Mouse (Mus musculus): ENCODE results near the gene Wfdc21. TPM values are rescaled to one million over a fixed set of nuclear protein-coding genes. Genes with fewer than 3 reads are reported as not detected.

The Wfdc21 gene
- polyA plus RNA-seq, 1 experiment from 2014 or later = not detected

DNA sequence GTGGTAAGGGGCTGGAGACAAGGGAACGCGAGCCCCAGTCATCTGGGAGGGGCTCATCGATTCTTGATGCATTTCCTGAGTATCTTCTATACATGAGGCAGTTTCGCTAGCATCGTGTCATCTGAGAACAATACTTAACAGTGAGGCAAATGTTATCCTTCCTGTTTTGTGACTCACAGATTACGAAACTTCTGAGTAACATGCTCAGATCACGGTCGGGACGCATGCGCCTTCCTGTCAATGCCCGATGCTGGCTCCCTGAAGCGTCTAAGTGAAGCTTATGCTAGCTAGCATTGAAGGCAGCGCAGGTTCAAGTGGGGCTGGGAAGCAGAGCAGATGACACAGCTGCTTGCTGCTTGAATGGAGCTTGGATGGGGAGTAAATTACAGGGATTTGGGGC lies 42.5 kb downstream of the Wfdc21 start:
- WGBS = 77% methylated on average over 13 of the region's 13 CpGs
- Histone ChIP-seq H3K4me1 (replicated peaks) (no peaks in the 10 kb centered on the region), H3K36me3 (peaks cover 12% of the 10 kb centered on the region; the same call in 1 of the 2 replicates), H3K9ac (no peak overlapping the region), H3K27me3 (no peaks in the 10 kb centered on the region), H3K9me3 (no peaks in the 10 kb centered on the region), H3K27ac (replicated peaks) (no peak overlapping the region), H3K4me2 (no peak overlapping the region), H3K4me3 (no peak overlapping the region)
- no peak for ATAC-seq (ENCODE audit: low read depth)

DNA sequence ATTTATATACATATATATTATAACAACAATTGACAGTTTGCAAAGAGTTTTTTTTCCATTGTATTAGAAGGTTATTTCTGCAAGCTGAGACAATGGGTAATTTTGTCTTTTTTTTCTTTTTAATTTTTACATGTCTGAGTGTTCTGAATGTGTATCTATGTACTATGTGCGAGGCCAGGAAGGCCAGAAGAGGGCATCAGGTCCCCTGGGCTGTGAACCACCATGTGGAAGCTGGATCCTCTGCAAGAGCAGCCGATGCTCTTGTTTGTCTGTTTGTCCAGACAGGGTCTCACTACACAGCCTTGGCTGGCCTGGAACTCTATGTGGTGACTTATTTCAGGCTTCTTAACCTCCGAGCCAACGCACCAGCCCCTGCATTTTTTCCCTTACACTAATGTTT lies 44.4 kb downstream of the Wfdc21 start:
- no peak overlapping the region for H3K4me3 ChIP-seq
- H3K27me3 ChIP-seq = no peaks in the 10 kb centered on the region
- no peaks in the 10 kb centered on the region for H3K9me3 ChIP-seq
- WGBS = 74% methylated on average over 4 of the region's 4 CpGs
- no peaks in the 10 kb centered on the region for H3K4me1 ChIP-seq (replicated peaks)
- H3K27ac ChIP-seq (replicated peaks) = no peak overlapping the region
- no peak for ATAC-seq (ENCODE audit: low read depth)
- H3K36me3 ChIP-seq = peaks cover 11% of the 10 kb centered on the region; the same call in 1 of the 2 replicates
- H3K4me2 ChIP-seq = no peak overlapping the region
- H3K9ac ChIP-seq = no peak overlapping the region

DNA sequence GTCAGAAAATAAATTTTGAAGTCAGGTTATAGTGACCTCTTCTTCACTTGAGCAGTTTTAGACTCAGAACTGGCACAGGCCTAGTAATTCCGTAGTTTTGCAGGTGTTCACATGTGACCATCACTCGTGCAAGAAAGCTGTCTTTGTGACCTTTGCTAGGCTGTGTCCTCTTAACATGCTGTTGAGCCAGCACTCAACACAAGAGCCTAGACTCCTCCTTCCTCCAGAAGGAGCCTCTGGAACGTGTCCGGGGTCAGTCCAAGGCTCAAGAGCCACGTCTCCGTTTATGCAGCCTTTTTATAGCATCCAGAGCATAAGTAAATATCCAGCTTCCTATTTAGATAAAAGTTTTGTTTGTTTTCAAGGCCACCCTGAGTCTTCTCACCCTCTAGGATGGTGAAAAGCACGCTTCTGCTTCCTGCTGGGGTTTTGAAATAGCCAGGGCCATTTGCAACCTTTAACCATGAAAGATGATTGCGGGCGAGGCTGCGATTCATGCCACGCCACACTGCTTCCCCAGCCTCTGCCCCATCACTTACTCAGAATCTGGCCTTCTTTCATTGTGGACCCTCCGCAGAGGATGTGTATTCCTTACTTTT lies 45.7 kb downstream of the Wfdc21 start:
- no peak overlapping the region for H3K27ac ChIP-seq (replicated peaks)
- no peaks in the 10 kb centered on the region for H3K27me3 ChIP-seq
- no peaks in the 10 kb centered on the region for H3K9me3 ChIP-seq
- 0 out of 2 replicates have a peak, but pooled peaks cover under 1% of the 10 kb centered on the region for H3K36me3 ChIP-seq
- 79% methylated on average over 12 of the region's 12 CpGs for WGBS
- H3K9ac ChIP-seq = no peak overlapping the region
- no peak for ATAC-seq (ENCODE audit: low read depth)
- H3K4me1 ChIP-seq (replicated peaks) = no peaks in the 10 kb centered on the region
- no peak overlapping the region for H3K4me2 ChIP-seq
- H3K4me3 ChIP-seq = no peak overlapping the region

DNA sequence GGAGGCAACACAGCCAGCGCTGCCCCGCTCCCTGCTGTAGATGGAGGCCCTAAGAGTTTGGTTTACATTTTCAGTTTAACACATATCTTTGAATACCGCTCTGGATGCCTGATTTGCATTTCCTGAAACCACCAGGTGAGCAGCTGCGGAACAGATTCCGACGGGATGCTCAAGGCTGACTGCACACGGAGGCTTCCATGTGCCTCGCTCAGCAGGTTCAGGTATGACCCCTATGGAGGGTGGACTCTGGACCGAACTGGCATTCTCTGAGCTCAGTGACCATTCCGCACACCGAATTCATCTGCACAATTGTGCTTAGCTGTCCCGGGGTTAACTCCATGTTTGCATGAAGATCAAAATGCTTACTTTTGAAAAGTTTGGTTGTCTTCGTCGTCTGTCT lies 46.5 kb downstream of the Wfdc21 start:
- Histone ChIP-seq H3K36me3 (no peaks in the 10 kb centered on the region), H3K4me1 (replicated peaks) (no peaks in the 10 kb centered on the region), H3K27me3 (no peaks in the 10 kb centered on the region), H3K4me3 (no peak overlapping the region), H3K4me2 (no peak overlapping the region), H3K9me3 (no peaks in the 10 kb centered on the region), H3K27ac (replicated peaks) (no peak overlapping the region), H3K9ac (no peak overlapping the region)
- ATAC-seq (ENCODE audit: low read depth) = no peak
- WGBS = 88% methylated on average over 14 of the region's 14 CpGs

DNA sequence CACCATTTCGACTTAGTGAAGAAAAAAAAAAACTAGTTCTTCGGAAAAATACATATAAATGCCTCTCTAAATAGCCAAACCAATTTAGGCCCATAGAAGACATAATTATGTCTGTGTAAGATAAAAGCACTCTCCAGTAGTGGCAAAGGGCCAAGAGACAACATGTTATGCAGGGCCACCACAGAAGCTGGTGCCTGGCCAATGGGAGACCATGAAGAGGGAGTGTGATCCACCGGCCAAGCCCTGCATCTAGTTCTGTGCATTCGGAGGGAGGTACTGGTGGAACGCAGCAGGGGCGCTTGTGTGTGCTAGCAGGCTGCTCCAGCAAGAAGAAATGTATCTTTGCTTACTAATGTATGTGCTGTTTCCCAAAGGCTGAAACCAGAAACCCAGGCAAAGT lies 49.4 kb downstream of the Wfdc21 start:
- no peak overlapping the region for H3K4me2 ChIP-seq
- no peaks in the 10 kb centered on the region for H3K4me1 ChIP-seq (replicated peaks)
- no peak overlapping the region for H3K4me3 ChIP-seq
- no peaks in the 10 kb centered on the region for H3K9me3 ChIP-seq
- WGBS = 79% methylated on average over 6 of the region's 6 CpGs
- no peak overlapping the region for H3K27ac ChIP-seq (replicated peaks)
- no peaks in the 10 kb centered on the region for H3K27me3 ChIP-seq
- ATAC-seq (ENCODE audit: low read depth) = no peak
- no peak overlapping the region for H3K9ac ChIP-seq
- H3K36me3 ChIP-seq = no peaks in the 10 kb centered on the region

DNA sequence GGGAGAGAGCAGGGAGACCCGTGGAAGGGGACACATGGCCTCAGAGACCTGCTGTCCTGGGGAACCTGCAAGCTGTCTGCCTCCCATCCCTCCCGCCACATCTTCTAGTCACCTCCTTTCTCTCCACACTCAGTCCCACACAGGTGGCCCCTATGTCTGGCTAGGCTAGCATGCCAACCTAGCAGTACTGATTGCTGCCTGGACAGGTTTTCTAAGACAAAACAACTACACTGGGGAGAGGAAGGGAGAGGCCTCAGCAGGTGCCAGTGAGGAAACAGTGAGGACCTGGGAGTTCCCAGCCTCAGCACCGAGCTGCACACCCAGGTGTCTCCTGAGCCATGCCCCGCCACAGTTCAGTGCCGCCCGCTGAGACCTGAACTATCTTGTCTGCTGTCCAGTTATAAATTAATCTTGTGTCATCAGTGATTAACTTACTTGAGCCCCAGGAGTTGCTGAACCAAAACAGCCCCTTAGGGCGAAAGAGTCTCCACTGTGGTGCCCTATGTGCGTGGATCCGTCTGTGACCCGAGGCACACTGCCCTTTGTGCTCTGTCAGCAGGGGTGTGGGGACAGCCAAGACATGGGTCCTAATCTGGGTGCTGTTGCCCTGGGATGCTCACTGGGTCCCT lies 50.4 kb downstream of the Wfdc21 start:
- H3K9me3 ChIP-seq = no peaks in the 10 kb centered on the region
- no peaks in the 10 kb centered on the region for H3K4me1 ChIP-seq (replicated peaks)
- no peak for ATAC-seq (ENCODE audit: low read depth)
- no peak overlapping the region for H3K4me3 ChIP-seq
- 81% methylated on average over 10 of the region's 10 CpGs for WGBS
- H3K27ac ChIP-seq (replicated peaks) = no peak overlapping the region
- no peak overlapping the region for H3K9ac ChIP-seq
- no peaks in the 10 kb centered on the region for H3K27me3 ChIP-seq
- no peak overlapping the region for H3K4me2 ChIP-seq
- H3K36me3 ChIP-seq = no peaks in the 10 kb centered on the region

DNA sequence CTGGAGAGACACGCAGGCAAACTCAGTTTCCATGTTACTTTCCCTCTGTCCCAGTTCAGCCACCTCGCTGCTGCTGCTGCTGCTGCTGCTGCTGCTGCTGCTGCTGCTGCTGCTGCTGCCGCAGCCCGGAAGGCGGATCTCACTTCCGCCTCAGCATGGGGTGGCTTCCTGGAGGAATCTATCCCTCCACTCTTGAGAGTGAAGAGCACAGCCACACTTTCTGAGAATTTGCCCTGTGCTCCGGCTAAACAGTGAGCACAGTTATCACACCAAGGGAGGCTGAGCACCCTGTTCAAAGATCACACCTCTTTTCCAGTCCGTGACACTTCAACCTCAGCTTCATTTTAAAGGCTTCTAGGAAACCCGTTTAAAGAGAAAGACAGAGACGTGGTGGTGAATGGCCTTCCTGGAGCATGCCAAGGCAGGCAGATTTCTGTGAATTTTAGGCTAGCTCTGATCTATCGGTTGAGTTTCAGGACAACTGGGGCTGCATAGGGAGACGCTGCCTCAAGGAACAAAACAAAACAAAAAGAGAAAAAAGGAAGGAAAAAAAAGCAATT lies 53.2 kb downstream of the Wfdc21 start:
- H3K9me3 ChIP-seq = no peaks in the 10 kb centered on the region

DNA sequence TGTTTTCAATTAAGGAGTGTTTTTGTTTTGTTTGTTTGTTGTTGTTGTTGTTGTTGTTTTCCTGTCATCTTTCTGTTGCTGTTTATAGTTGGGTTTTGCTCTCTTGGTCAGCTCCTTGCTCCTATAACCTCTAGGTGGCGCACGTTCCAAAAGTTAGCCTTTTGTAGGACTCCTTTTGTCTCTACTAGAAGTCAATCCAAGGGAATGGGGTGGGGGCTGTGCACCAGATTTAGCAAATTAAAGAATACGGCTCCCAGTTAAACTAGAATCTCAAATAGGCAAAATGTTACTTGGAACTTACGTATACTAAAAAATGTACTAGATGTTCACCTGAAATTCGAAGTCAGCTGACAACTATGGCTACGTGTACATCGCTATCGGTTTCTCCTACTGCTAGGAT lies 55.4 kb downstream of the Wfdc21 start:
- ATAC-seq (ENCODE audit: low read depth) = no peak
- Histone ChIP-seq H3K36me3 (no peaks in the 10 kb centered on the region), H3K9me3 (no peaks in the 10 kb centered on the region), H3K9ac (no peak overlapping the region), H3K4me1 (replicated peaks) (no peaks in the 10 kb centered on the region), H3K27me3 (no peaks in the 10 kb centered on the region), H3K4me2 (no peak overlapping the region), H3K4me3 (no peak overlapping the region), H3K27ac (replicated peaks) (no peak overlapping the region)
- 66% methylated on average over 8 of the region's 8 CpGs for WGBS

More for the DNA sequence above, 53.2 kb downstream of the Wfdc21 start:
- ATAC-seq (ENCODE audit: low read depth) = no peak
- H3K27me3 ChIP-seq = no peaks in the 10 kb centered on the region
- H3K4me2 ChIP-seq = no peak overlapping the region
- H3K27ac ChIP-seq (replicated peaks) = no peak overlapping the region
- WGBS = 70% methylated on average over 12 of the region's 12 CpGs
- no peak overlapping the region for H3K4me3 ChIP-seq
- H3K9ac ChIP-seq = no peak overlapping the region
- no peaks in the 10 kb centered on the region for H3K4me1 ChIP-seq (replicated peaks)
- no peaks in the 10 kb centered on the region for H3K36me3 ChIP-seq

Other genes with a start within 250 kb of the Wfdc21 start
- gene Heatr9, start 224.8 kb upstream of the Wfdc21 start, polyA plus RNA-seq (2015; fragmentation: Nextera tagmentation; extraction: Ambion mirVana) = not detected in 2 replicates
- gene Ccl5, start 216.4 kb upstream of the Wfdc21 start, polyA plus RNA-seq (2015; fragmentation: Nextera tagmentation; extraction: Ambion mirVana) = not detected in 2 replicates
- gene Ccl9, start 168.3 kb upstream of the Wfdc21 start, polyA plus RNA-seq (2015; fragmentation: Nextera tagmentation; extraction: Ambion mirVana) = 2.4 and 3.1 TPM in 2 replicates
- gene Ccl6, start 153.9 kb upstream of the Wfdc21 start, polyA plus RNA-seq (2015; fragmentation: Nextera tagmentation; extraction: Ambion mirVana) = 2.7 and 3.5 TPM in 2 replicates
- gene Rpl9-ps1, start 101.3 kb upstream of the Wfdc21 start, polyA plus RNA-seq (2015; fragmentation: Nextera tagmentation; extraction: Ambion mirVana) = not detected in 2 replicates
- gene Ccl3, start 97.6 kb upstream of the Wfdc21 start, polyA plus RNA-seq (2015; fragmentation: Nextera tagmentation; extraction: Ambion mirVana) = 2.0 and 3.0 TPM in 2 replicates
- 0.65 and 1.9 TPM in 2 replicates for gene Ccl4, start 84.4 kb upstream of the Wfdc21 start, polyA plus RNA-seq (2015; fragmentation: Nextera tagmentation; extraction: Ambion mirVana)
- gene Wfdc17, start 42.9 kb upstream of the Wfdc21 start, polyA plus RNA-seq (2015; fragmentation: Nextera tagmentation; extraction: Ambion mirVana) = not detected in 2 replicates
- not detected in 2 replicates for gene Wfdc18, start 37.9 kb upstream of the Wfdc21 start, polyA plus RNA-seq (2015; fragmentation: Nextera tagmentation; extraction: Ambion mirVana)
- gene Heatr6, start 6.8 kb downstream of the Wfdc21 start, polyA plus RNA-seq (2015; fragmentation: Nextera tagmentation; extraction: Ambion mirVana) = 32.7 and 35.5 TPM in 2 replicates
- 0.32 and 0.33 TPM in 2 replicates for gene Hnf1b, start 103.1 kb downstream of the Wfdc21 start, polyA plus RNA-seq (2015; fragmentation: Nextera tagmentation; extraction: Ambion mirVana)
- gene Ddx52, start 195.1 kb downstream of the Wfdc21 start, polyA plus RNA-seq (2015; fragmentation: Nextera tagmentation; extraction: Ambion mirVana) = 27.7 and 28.4 TPM in 2 replicates
- gene Synrg, start 217.5 kb downstream of the Wfdc21 start, polyA plus RNA-seq (2015; fragmentation: Nextera tagmentation; extraction: Ambion mirVana) = 23.2 and 25.4 TPM in 2 replicates